Mouse (Mus musculus) C2C12 (cell line): ENCODE data around the gene Plcb2.

ENCODE experiments used
- CEBPB ChIP-seq: IDR thresholded peaks from one replicate; pipeline ENCODE4 v1.6.1; 2011; ENCODE audit warnings: low read depth, mild to moderate bottlenecking, control low read depth, moderate library complexity
- CTCF ChIP-seq: IDR thresholded peaks from one replicate; pipeline ENCODE4 v1.5.1; 2011; ENCODE audit not compliant: control insufficient read depth, insufficient read depth, insufficient read length
- FOSL1 ChIP-seq: IDR thresholded peaks from one replicate; pipeline ENCODE4 v1.8.0; 2011; ENCODE audit warnings: mild to moderate bottlenecking, low read length; ENCODE audit not compliant: poor library complexity, insufficient read depth, severe bottlenecking
- MAX ChIP-seq: IDR thresholded peaks from one replicate; pipeline ENCODE4 v1.6.1; 2011; ENCODE audit warnings: mild to moderate bottlenecking, control low read depth
- MYOD1 ChIP-seq: IDR thresholded peaks from one replicate; pipeline ENCODE4 v1.6.1; 2011; ENCODE audit warnings: low read depth; ENCODE audit not compliant: control insufficient read depth, insufficient read length
- MYOG ChIP-seq: IDR thresholded peaks from one replicate; pipeline ENCODE4 v1.6.1; 2011; ENCODE audit not compliant: control insufficient read depth, insufficient read length; ENCODE audit errors: extremely low read depth
- USF1 ChIP-seq: IDR thresholded peaks from one replicate; pipeline ENCODE4 v1.6.1; 2011; ENCODE audit warnings: low read depth, mild to moderate bottlenecking, control low read depth, moderate library complexity

GRCm38 (mm10) chr2:118697311-118697877 lies 30.8 kb downstream of the Plcb2 start:
- TF ChIP-seq CEBPB (no peak), USF1 (no peak), CTCF (no peak), MAX (no peak), MYOD1 (no peak), MYOG (no peak), FOSL1 (no peak)
